Comparison of ENCODE assay signal across 10 mouse cellular contexts in the genomic region with DNA sequence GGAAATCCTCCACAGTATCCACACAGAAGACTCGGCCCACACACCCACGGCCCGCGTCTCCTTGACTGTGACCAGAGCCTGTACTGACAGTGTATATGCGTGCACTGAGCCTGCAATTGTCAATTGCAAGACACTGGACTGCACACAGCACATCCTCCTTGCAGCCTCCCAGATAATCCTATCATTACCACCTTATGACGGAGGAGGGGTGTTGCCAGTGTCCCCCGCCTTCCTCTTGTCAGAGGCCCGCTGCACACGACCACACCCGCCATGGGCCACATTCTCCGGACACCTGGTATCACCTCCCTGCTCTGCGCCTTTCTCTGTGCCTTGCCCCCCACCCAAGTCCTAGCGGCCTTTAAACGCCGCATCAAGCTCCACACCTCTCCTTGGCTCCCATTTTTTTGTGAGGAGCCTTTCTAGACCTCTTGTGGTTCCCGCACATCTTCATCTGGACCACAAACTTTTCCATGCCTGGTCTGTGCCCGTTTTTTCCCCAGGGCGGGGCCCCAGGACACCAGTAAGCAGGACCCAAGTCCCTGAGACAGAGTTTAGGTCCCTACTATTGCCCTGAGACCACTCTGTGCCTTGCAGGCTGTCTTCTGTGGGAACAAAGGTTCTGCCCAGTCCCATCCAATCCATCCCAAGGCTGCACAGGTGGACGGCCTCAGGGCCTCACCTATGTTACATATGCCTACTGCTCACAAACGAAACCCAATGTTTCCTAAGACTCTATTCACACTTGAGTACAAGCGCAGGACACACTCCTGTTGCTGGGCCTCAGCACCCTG. TPM values are rescaled to one million over a fixed set of nuclear protein-coding genes. Genes with fewer than 3 reads are reported as not detected.
DNase-seq lines count a peak whose midpoint lies in the region; ATAC-seq lines count a peak whose summit lies in the region.
"Had no signal": no experiment of that assay in that cellular context is flagged by ENCODE, and none has a peak within 500 bp of the region (broad histone marks: within the 10 kb centered on the region; RNA-seq: fewer than 3 reads in every experiment).

No protein-coding gene starts in this region.

- 83% methylated on average over 21 of the region's 21 CpGs for WGBS in heart, embryonic 14.5 days
- WGBS in embryonic facial prominence, embryonic 13.5 days = 84% methylated on average over 21 of the region's 21 CpGs
- 90% methylated on average over 20 of the region's 21 CpGs for WGBS in hindbrain, embryonic 16.5 days
- WGBS in midbrain, embryonic 12.5 days = 92% methylated on average over 21 of the region's 21 CpGs

- H3K9ac ChIP-seq in heart, embryonic 14.5 days (ENCODE audit: low read length) = no peak overlapping the region
- H3K9ac ChIP-seq in embryonic facial prominence, embryonic 13.5 days = no peak overlapping the region
- H3K9ac ChIP-seq in hindbrain, embryonic 16.5 days (ENCODE audit: low read depth, low read length) = no peak overlapping the region
- H3K9ac ChIP-seq in midbrain, embryonic 12.5 days (replicated peaks) = no peak overlapping the region

- no peak for ATAC-seq in heart, embryonic 14.5 days (ENCODE audit: insufficient number of reproducible peaks, insufficient read depth, low FRiP score, low read depth)
- no peak for ATAC-seq in embryonic facial prominence, embryonic 13.5 days (ENCODE audit: insufficient number of reproducible peaks, insufficient read depth, low FRiP score, low TSS enrichment, low read depth)
- ATAC-seq in hindbrain, embryonic 16.5 days = no peak
- no peak for ATAC-seq in midbrain, embryonic 12.5 days (ENCODE audit: low FRiP score, low read depth)

- no peaks in the 10 kb centered on the region for H3K9me3 ChIP-seq in heart, embryonic 14.5 days (ENCODE audit: control insufficient read depth, low read length)
- H3K9me3 ChIP-seq in embryonic facial prominence, embryonic 13.5 days = no peaks in the 10 kb centered on the region
- no peaks in the 10 kb centered on the region for H3K9me3 ChIP-seq in hindbrain, embryonic 16.5 days (ENCODE audit: control insufficient read depth, low read length)
- H3K9me3 ChIP-seq in midbrain, embryonic 12.5 days = no peaks in the 10 kb centered on the region

- H3K27ac ChIP-seq in heart, embryonic 14.5 days (replicated peaks in 1 of 2; ENCODE audit: control insufficient read depth in 1 of 2, insufficient read depth in 1 of 2, low read depth in 2 of 2, low read length in 2 of 2) = no peak overlapping the region
- 0 out of 2 replicates have a peak overlapping the region, but pooled peaks have one; percentile 93 for H3K27ac ChIP-seq in embryonic facial prominence, embryonic 13.5 days
- H3K27ac ChIP-seq in hindbrain, embryonic 16.5 days (ENCODE audit: low read depth, low read length) = no peak overlapping the region
- H3K27ac ChIP-seq in midbrain, embryonic 12.5 days (replicated peaks) = peak overlapping the region; percentile 89; the same call in 1 of the 2 replicates

- H3K4me2 ChIP-seq in heart, embryonic 14.5 days (ENCODE audit: low read length) = peak overlapping the region; percentile 78; the same call in 1 of the 2 replicates
- 0 out of 2 replicates have a peak overlapping the region, but pooled peaks have one; percentile 87 for H3K4me2 ChIP-seq in embryonic facial prominence, embryonic 13.5 days
- peak overlapping the region; percentile 87; the same call in 1 of the 2 replicates for H3K4me2 ChIP-seq in hindbrain, embryonic 16.5 days (ENCODE audit: low read length)
- H3K4me2 ChIP-seq in midbrain, embryonic 12.5 days (replicated peaks) = 0 out of 2 replicates have a peak overlapping the region, but pooled peaks have one; percentile 78

- H3K4me1 ChIP-seq in heart, embryonic 14.5 days (ENCODE audit: control insufficient read depth in 2 of 2, insufficient read depth in 2 of 2, low read length in 2 of 2) = peaks cover 38 to 43% of the 10 kb centered on the region in 2 experiments
- H3K4me1 ChIP-seq in embryonic facial prominence, embryonic 13.5 days = peaks cover 53% of the 10 kb centered on the region
- H3K4me1 ChIP-seq in hindbrain, embryonic 16.5 days (ENCODE audit: control insufficient read depth, insufficient read depth, low read depth, low read length) = peaks cover 29% of the 10 kb centered on the region
- peaks cover 45% of the 10 kb centered on the region for H3K4me1 ChIP-seq in midbrain, embryonic 12.5 days

- no peaks in the 10 kb centered on the region for H3K36me3 ChIP-seq in heart, embryonic 14.5 days (ENCODE audit: control insufficient read depth, insufficient read depth, low read length)
- H3K36me3 ChIP-seq in embryonic facial prominence, embryonic 13.5 days = no peaks in the 10 kb centered on the region
- H3K36me3 ChIP-seq in hindbrain, embryonic 16.5 days (ENCODE audit: control insufficient read depth, insufficient read depth, low read length) = no peaks in the 10 kb centered on the region
- H3K36me3 ChIP-seq in midbrain, embryonic 12.5 days = no peaks in the 10 kb centered on the region

- no peaks in the 10 kb centered on the region for H3K27me3 ChIP-seq in heart, embryonic 14.5 days (ENCODE audit: control insufficient read depth, insufficient read depth, low read length)
- no peaks in the 10 kb centered on the region; the same call in 1 of the 2 replicates for H3K27me3 ChIP-seq in embryonic facial prominence, embryonic 13.5 days
- H3K27me3 ChIP-seq in hindbrain, embryonic 16.5 days (replicated peaks; ENCODE audit: control insufficient read depth, insufficient read depth, low read length) = no peaks in the 10 kb centered on the region; the same call in 1 of the 2 replicates
- H3K27me3 ChIP-seq in midbrain, embryonic 12.5 days = peaks cover 34% of the 10 kb centered on the region

- H3K4me3 ChIP-seq in heart, embryonic 14.5 days (ENCODE audit: control insufficient read depth in 1 of 2, insufficient read depth in 1 of 2, low read depth in 1 of 2, low read length in 2 of 2) = no peak overlapping the region
- no peak overlapping the region for H3K4me3 ChIP-seq in embryonic facial prominence, embryonic 13.5 days
- no peak overlapping the region for H3K4me3 ChIP-seq in hindbrain, embryonic 16.5 days (ENCODE audit: low read length)
- H3K4me3 ChIP-seq in midbrain, embryonic 12.5 days = no peak overlapping the region

- no peak for DNase-seq in heart, adult 18-20 months
- no peak for DNase-seq in gastrocnemius, adult 8-10 months (ENCODE audit: low spot score in 2 of 2)
- no peak for DNase-seq in frontal cortex, postnatal 10 days (ENCODE audit: low spot score in 2 of 2)
- DNase-seq in right cerebral cortex, adult 18-20 months = no peak
- DNase-seq: heart, postnatal 4 days; thymus, adult 2 months had no signal

RNA-seq across cellular contexts. Expression of a gene that starts 44.6 kb away (rescaled TPM):
- 979 and 1,136 TPM in 2 replicates for polyA plus RNA-seq in heart, embryonic 14.5 days (2014; fragmentation: Nextera tagmentation; extraction: Ambion mirVana)
- 100 to 1,000 TPM; 286 to 296 TPM for total RNA-seq in heart, adult 18-20 months (2021)
- 2,524 and 2,741 TPM in 2 replicates for polyA plus RNA-seq in embryonic facial prominence, embryonic 13.5 days (2015; fragmentation: Nextera tagmentation; extraction: Ambion mirVana)
- polyA plus RNA-seq in hindbrain, embryonic 16.5 days (2015; fragmentation: Nextera tagmentation; extraction: Ambion mirVana) = 4,199 and 4,222 TPM in 2 replicates
- 3,175 and 3,231 TPM in 2 replicates for polyA plus RNA-seq in midbrain, embryonic 12.5 days (2016; fragmentation: Nextera tagmentation; extraction: Ambion mirVana)
- 100 to 1,000 TPM; 131 to 185 (median 162) TPM for total RNA-seq in gastrocnemius, adult 8-10 months (2022)

RNA-seq across cellular contexts. Expression of a gene that starts 57.6 kb away (rescaled TPM):
- polyA plus RNA-seq in heart, embryonic 14.5 days (2014; fragmentation: Nextera tagmentation; extraction: Ambion mirVana) = 0.62 and 1.1 TPM in 2 replicates
- not detected for total RNA-seq in heart, adult 18-20 months (2021)
- polyA plus RNA-seq in embryonic facial prominence, embryonic 13.5 days (2015; fragmentation: Nextera tagmentation; extraction: Ambion mirVana) = 0.25 and 1.1 TPM in 2 replicates
- 0.66 and 1.6 TPM in 2 replicates for polyA plus RNA-seq in hindbrain, embryonic 16.5 days (2015; fragmentation: Nextera tagmentation; extraction: Ambion mirVana)
- 1.4 and 1.5 TPM in 2 replicates for polyA plus RNA-seq in midbrain, embryonic 12.5 days (2016; fragmentation: Nextera tagmentation; extraction: Ambion mirVana)
- under 1 TPM in 3 of 4 experiments, not detected in 1; 0.21 to 0.54 (median 0.29) TPM for total RNA-seq in gastrocnemius, adult 8-10 months (2022)

Comparison
In these comparisons a context has a peak if more than half of its experiments do, and no peak if none do; other contexts are left out.
1. H3K27ac ChIP-seq: peak in embryonic facial prominence, embryonic 13.5 days (single experiment) and midbrain, embryonic 12.5 days (single experiment); none in heart, embryonic 14.5 days (0 of 2) and hindbrain, embryonic 16.5 days (single experiment).
2. Peak in every context shown above with its lines, with median percentiles within 50 percentile points of each other: H3K4me2 ChIP-seq.